Mouse (Mus musculus) lung, embryonic 16.5 days (tissue): ENCODE results near the gene 2210011C24Rik. TPM values are rescaled to one million over a fixed set of nuclear protein-coding genes. Genes with fewer than 3 reads are reported as not detected.
A peak's percentile ranks its signal among the peaks of the same experiment; 100 is the strongest.
"Not testable (repeated sequence)": the region's sequence is repeated elsewhere in the genome, so short reads cannot be mapped to it uniquely, and the experiment has no call there.

ENCODE experiments used
- ATAC-seq: fragments of 200-750 bp; cut with Nextera tagmentation; 2 replicates; pipeline ENCODE4 v1.8.0; 2017; ENCODE audit warnings: low read depth, mild to moderate bottlenecking, moderate library complexity
- H3K27ac ChIP-seq: fragments of 300-500 bp; sonication (generic); 2 replicates; pipeline ENCODE4 v1.5.1; 2014; ENCODE audit warnings: mild to moderate bottlenecking, control low read depth, low read length
- H3K27me3 ChIP-seq: fragments of 300-500 bp; sonication (generic); 2 replicates; pipeline ENCODE4 v1.6.1; 2014; ENCODE audit warnings: low read depth, low read length, mixed read lengths; ENCODE audit not compliant: control insufficient read depth, insufficient read depth
- H3K36me3 ChIP-seq: fragments of 300-500 bp; sonication (generic); 2 replicates; pipeline ENCODE4 v1.6.1; 2014; ENCODE audit warnings: low read length; ENCODE audit not compliant: control insufficient read depth, insufficient read depth
- H3K4me1 ChIP-seq: fragments of 300-500 bp; sonication (generic); replicated peaks from 2 replicates; pipeline ENCODE4 v1.6.1; 2014; ENCODE audit warnings: low read length, mixed read lengths; ENCODE audit not compliant: control insufficient read depth, insufficient read depth
- H3K4me2 ChIP-seq: fragments of 300-500 bp; sonication (generic); 2 replicates; pipeline ENCODE4 v1.6.1; 2014; ENCODE audit warnings: low read depth, low read length, control low read depth
- H3K4me3 ChIP-seq: fragments of 300-500 bp; sonication (generic); 2 replicates; pipeline ENCODE4 v1.5.1; 2014; ENCODE audit warnings: mild to moderate bottlenecking, low read length, control low read depth
- H3K9ac ChIP-seq: fragments of 300-500 bp; sonication (generic); 2 replicates; pipeline ENCODE4 v1.6.1; 2014; ENCODE audit warnings: low read length, control low read depth
- H3K9me3 ChIP-seq: fragments of 300-500 bp; sonication (generic); 2 replicates; pipeline ENCODE4 v1.6.1; 2016; ENCODE audit warnings: low read length; ENCODE audit not compliant: control insufficient read depth
- WGBS: fragments of 180-500 bp; shearing (Covaris S2); extraction: QIAGEN DNeasy Blood & Tissue Kit; methylation state at CpG from one replicate; pipeline ENCODE4 v1.1.7; 2014; 5-methylcytosine and 5-hydroxymethylcytosine counted together
- polyA plus RNA-seq: library from polyadenylated mRNA; unstranded; fragments of >200 nt; fragmentation: Nextera tagmentation; extraction: Ambion mirVana; gene quantifications from 2 replicates; pipeline ENCODE4 v1.2.1, GENCODE M21; 2015

Gene 2210011C24Rik
- polyA plus RNA-seq, 1 experiment from 2014 or later: 4.4 TPM

GRCm38 (mm10) chr8:83990170-83990569, 21.8 kb downstream of the 2210011C24Rik start:
- ATAC-seq: no peak
- Histone ChIP-seq H3K4me2 (no peak overlapping the region), H3K4me1 (no peaks in the 10 kb centered on the region), H3K27me3 (no peaks in the 10 kb centered on the region), H3K36me3 (peaks cover 37% of the 10 kb centered on the region), H3K4me3 (no peak overlapping the region), H3K9ac (no peak overlapping the region), H3K27ac (no peak overlapping the region), H3K9me3 (no peaks in the 10 kb centered on the region)
- 94% methylated on average over 14 of the region's 14 CpGs for WGBS

GRCm38 (mm10) chr8:83989243-83989642, 22.7 kb downstream of the 2210011C24Rik start:
- Histone ChIP-seq H3K27me3 (no peaks in the 10 kb centered on the region), H3K9ac (no peak overlapping the region), H3K36me3 (peaks cover 41% of the 10 kb centered on the region), H3K27ac (no peak overlapping the region), H3K9me3 (no peaks in the 10 kb centered on the region), H3K4me3 (no peak overlapping the region), H3K4me2 (no peak overlapping the region), H3K4me1 (no peaks in the 10 kb centered on the region)
- 79% methylated on average over 7 of the region's 7 CpGs for WGBS
- no peak for ATAC-seq

GRCm38 (mm10) chr8:83983222-83983621, 28.7 kb downstream of the 2210011C24Rik start:
- not testable (repeated sequence) for H3K4me3 ChIP-seq, H3K4me2 ChIP-seq, H3K27ac ChIP-seq, ATAC-seq, H3K9ac ChIP-seq, H3K27me3 ChIP-seq, H3K4me1 ChIP-seq, H3K9me3 ChIP-seq
- WGBS: 92% methylated on average over 2 of the region's 2 CpGs
- H3K36me3 ChIP-seq: peaks cover 50% of the 10 kb centered on the region

- peaks cover 4% of the 10 kb centered on the region for H3K4me1 ChIP-seq
- no peak overlapping the region for H3K27ac ChIP-seq
- no peak for ATAC-seq
- H3K9ac ChIP-seq: no peak overlapping the region
- H3K4me3 ChIP-seq: no peak overlapping the region
- H3K27me3 ChIP-seq: no peaks in the 10 kb centered on the region
- H3K36me3 ChIP-seq: peaks cover 43% of the 10 kb centered on the region
- no peak overlapping the region for H3K4me2 ChIP-seq
- WGBS: 77% methylated on average over 4 of the region's 4 CpGs
- no peaks in the 10 kb centered on the region for H3K9me3 ChIP-seq
Observed at GRCm38 (mm10) chr8:83982449-83982848, 29.5 kb downstream of the 2210011C24Rik start.

- Histone ChIP-seq H3K27ac (no peak overlapping the region), H3K36me3 (peaks cover 34% of the 10 kb centered on the region), H3K4me2 (no peak overlapping the region), H3K27me3 (no peaks in the 10 kb centered on the region), H3K9me3 (no peaks in the 10 kb centered on the region), H3K9ac (no peak overlapping the region), H3K4me3 (no peak overlapping the region), H3K4me1 (peaks cover 12% of the 10 kb centered on the region)
- no peak for ATAC-seq
- 94% methylated on average over 7 of the region's 7 CpGs for WGBS
Observed at GRCm38 (mm10) chr8:83981533-83981932, 30.4 kb downstream of the 2210011C24Rik start.

- Histone ChIP-seq H3K4me1 (peaks cover 12% of the 10 kb centered on the region), H3K27ac (no peak overlapping the region), H3K36me3 (peaks cover 29% of the 10 kb centered on the region), H3K27me3 (no peaks in the 10 kb centered on the region), H3K4me3 (no peak overlapping the region), H3K4me2 (no peak overlapping the region), H3K9ac (no peak overlapping the region), H3K9me3 (no peaks in the 10 kb centered on the region)
- ATAC-seq: no peak
- WGBS: 75% methylated on average over 8 of the region's 8 CpGs
Observed at GRCm38 (mm10) chr8:83980845-83981244, 31.1 kb downstream of the 2210011C24Rik start.

- 75% methylated on average over 1 of the region's 1 CpGs for WGBS
Observed at GRCm38 (mm10) chr8:83980250-83980649, 31.7 kb downstream of the 2210011C24Rik start.

GRCm38 (mm10) chr8:83978200-83978599, 33.8 kb downstream of the 2210011C24Rik start:
- whole genome bisulfite sequencing: 66% methylated on average over 9 of the region's 9 CpGs
- ATAC-seq: no peak
- Histone ChIP-seq H3K4me2 (no peak overlapping the region), H3K36me3 (peaks cover 20% of the 10 kb centered on the region), H3K4me1 (peaks cover 25% of the 10 kb centered on the region), H3K27ac (no peak overlapping the region), H3K4me3 (no peak overlapping the region), H3K27me3 (no peaks in the 10 kb centered on the region), H3K9ac (no peak overlapping the region), H3K9me3 (no peaks in the 10 kb centered on the region)

More at GRCm38 (mm10) chr8:83980250-83980649, 31.7 kb downstream of the 2210011C24Rik start:
- Histone ChIP-seq H3K9me3 (no peaks in the 10 kb centered on the region), H3K36me3 (peaks cover 29% of the 10 kb centered on the region), H3K4me3 (no peak overlapping the region), H3K4me1 (peaks cover 12% of the 10 kb centered on the region), H3K27me3 (no peaks in the 10 kb centered on the region), H3K27ac (no peak overlapping the region), H3K9ac (no peak overlapping the region), H3K4me2 (no peak overlapping the region)
- ATAC-seq: 0 out of 2 replicates have a peak, but pooled peaks have one; percentile 11

GRCm38 (mm10) chr8:83977646-83978045, 34.3 kb downstream of the 2210011C24Rik start:
- no peak for ATAC-seq
- peaks cover 25% of the 10 kb centered on the region for H3K4me1 ChIP-seq
- H3K27me3 ChIP-seq: no peaks in the 10 kb centered on the region
- peak overlapping the region; percentile 34; the same call in 1 of the 2 replicates for H3K27ac ChIP-seq
- no peak overlapping the region for H3K9ac ChIP-seq
- no peaks in the 10 kb centered on the region for H3K9me3 ChIP-seq
- no peak overlapping the region for H3K4me3 ChIP-seq
- peaks cover 19% of the 10 kb centered on the region for H3K36me3 ChIP-seq
- 39% methylated on average over 6 of the region's 6 CpGs for WGBS
- H3K4me2 ChIP-seq: peak overlapping the region; percentile 6; the same call in 1 of the 2 replicates
